Comparison of ENCODE assay signal across 8 mouse cellular contexts in genomic region chr17:12724767-12725744, GRCm38 (mm10). TPM values are rescaled to one million over a fixed set of nuclear protein-coding genes. Genes with fewer than 3 reads are reported as not detected.
DNase-seq lines count a peak whose midpoint lies in the region; ATAC-seq lines count a peak whose summit lies in the region.

No protein-coding gene starts in this region.

- H3K4me1 ChIP-seq in limb, embryonic 11.5 days (ENCODE audit: control insufficient read depth, insufficient read depth, low read length): peaks cover 37% of the 10 kb centered on the region
- peaks cover 38% of the 10 kb centered on the region for H3K4me1 ChIP-seq in neural tube, embryonic 15.5 days

- peak; percentile 41 to 53 for DNase-seq in cerebellum, adult 18-20 months
- DNase-seq in cerebellum, adult 11-12 months: no peak
- peak; percentile 98 for DNase-seq in 3T3-L1 (ENCODE audit: low read depth, low spot score)
- DNase-seq in fat pad, adult 2 months (ENCODE audit: extremely low read depth, low read depth, low spot score): peak; percentile 77
- peak; percentile 87 for DNase-seq in limb, embryonic 11.5 days (ENCODE audit: low spot score)
- DNase-seq in thymus, adult 18-20 months: no peak

- peak overlapping the region; percentile 85 for H3K27ac ChIP-seq in limb, embryonic 11.5 days (replicated peaks; ENCODE audit: low read depth, low read length)
- H3K27ac ChIP-seq in neural tube, embryonic 15.5 days (replicated peaks): peak overlapping the region; percentile 76

- no peak overlapping the region for H3K9ac ChIP-seq in limb, embryonic 11.5 days (ENCODE audit: low read length)
- H3K9ac ChIP-seq in neural tube, embryonic 15.5 days (replicated peaks): no peak overlapping the region

- peak; percentile 65 to 71 for ATAC-seq in hematopoietic stem cell, adult 5-6 weeks (replicated peaks in 1 of 2; ENCODE audit: insufficient read depth in 1 of 2, low FRiP score in 2 of 2, low TSS enrichment in 1 of 2, low read depth in 1 of 2, poor library complexity in 2 of 2, severe bottlenecking in 2 of 2)
- ATAC-seq in limb, embryonic 11.5 days (ENCODE audit: insufficient number of reproducible peaks, low FRiP score, low TSS enrichment, low read depth): peak; percentile 83
- ATAC-seq in neural tube, embryonic 15.5 days (ENCODE audit: low FRiP score): no peak

- H3K36me3 ChIP-seq in limb, embryonic 11.5 days (ENCODE audit: control insufficient read depth, insufficient read depth, low read length): no peaks in the 10 kb centered on the region; the same call in 1 of the 2 replicates
- peaks cover 23% of the 10 kb centered on the region for H3K36me3 ChIP-seq in neural tube, embryonic 15.5 days

- H3K4me2 ChIP-seq in limb, embryonic 11.5 days (ENCODE audit: low read depth, severe bottlenecking): no peak overlapping the region
- no peak overlapping the region for H3K4me2 ChIP-seq in neural tube, embryonic 15.5 days

- 28% methylated on average over 6 of the region's 6 CpGs for WGBS in limb, embryonic 11.5 days
- 32% methylated on average over 6 of the region's 6 CpGs for WGBS in neural tube, embryonic 15.5 days

- H3K9me3 ChIP-seq in limb, embryonic 11.5 days (ENCODE audit: control insufficient read depth, low read length): no peaks in the 10 kb centered on the region
- no peaks in the 10 kb centered on the region for H3K9me3 ChIP-seq in neural tube, embryonic 15.5 days (replicated peaks)

- no peaks in the 10 kb centered on the region for H3K27me3 ChIP-seq in limb, embryonic 11.5 days (ENCODE audit: control insufficient read depth, insufficient read depth, low read length)
- no peaks in the 10 kb centered on the region for H3K27me3 ChIP-seq in neural tube, embryonic 15.5 days (replicated peaks)

- H3K4me3 ChIP-seq in limb, embryonic 11.5 days (ENCODE audit: low read depth, low read length): no peak overlapping the region
- no peak overlapping the region for H3K4me3 ChIP-seq in neural tube, embryonic 15.5 days (replicated peaks)

RNA-seq across cellular contexts. Expression of gene Igf2r, which starts 44.4 kb away (rescaled TPM):
- total RNA-seq in hematopoietic stem cell, adult 5-6 weeks (2017): 17.5 and 24.6 TPM in 2 replicates
- 28.0 and 31.5 TPM in 2 replicates for polyA plus RNA-seq in limb, embryonic 11.5 days (2014; fragmentation: Nextera tagmentation; extraction: Ambion mirVana)
- polyA plus RNA-seq in neural tube, embryonic 15.5 days (2015; fragmentation: Nextera tagmentation; extraction: Ambion mirVana): 10.1 and 12.6 TPM in 2 replicates

RNA-seq across cellular contexts. Expression of gene Slc22a1, which starts 49.4 kb away (rescaled TPM):
- not detected in 2 replicates for total RNA-seq in hematopoietic stem cell, adult 5-6 weeks (2017)
- polyA plus RNA-seq in limb, embryonic 11.5 days (2014; fragmentation: Nextera tagmentation; extraction: Ambion mirVana): not detected in 2 replicates
- polyA plus RNA-seq in neural tube, embryonic 15.5 days (2015; fragmentation: Nextera tagmentation; extraction: Ambion mirVana): not detected in 2 replicates

Comparison
In these comparisons a context has a peak if more than half of its experiments do, and no peak if none do; other contexts are left out.
1. DNase-seq: peak in cerebellum, adult 18-20 months (2 of 2), 3T3-L1 (single experiment), fat pad, adult 2 months (single experiment) and limb, embryonic 11.5 days (single experiment); none in cerebellum, adult 11-12 months (single experiment) and thymus, adult 18-20 months (0 of 2).